Mouse (Mus musculus): ENCODE measurements around the gene Bphl.

GRCm38 (mm10) chr13:34038056-34038432, 647 bp downstream of the Bphl start:
- TF ChIP-seq POLR2A (IDR thresholded peaks at IDR 0.05; ENCODE audit: borderline replicate concordance, extremely low read depth, insufficient read depth, insufficient read length, poor library complexity, severe bottlenecking) (no peak), CTCF (IDR thresholded peaks at IDR 0.05; ENCODE audit: borderline replicate concordance, extremely low read depth, insufficient read depth, insufficient read length) (no peak)

All from brain, embryonic 14.5 days (tissue).